21 mouse cellular contexts compared by ENCODE assay signal in the genomic region with DNA sequence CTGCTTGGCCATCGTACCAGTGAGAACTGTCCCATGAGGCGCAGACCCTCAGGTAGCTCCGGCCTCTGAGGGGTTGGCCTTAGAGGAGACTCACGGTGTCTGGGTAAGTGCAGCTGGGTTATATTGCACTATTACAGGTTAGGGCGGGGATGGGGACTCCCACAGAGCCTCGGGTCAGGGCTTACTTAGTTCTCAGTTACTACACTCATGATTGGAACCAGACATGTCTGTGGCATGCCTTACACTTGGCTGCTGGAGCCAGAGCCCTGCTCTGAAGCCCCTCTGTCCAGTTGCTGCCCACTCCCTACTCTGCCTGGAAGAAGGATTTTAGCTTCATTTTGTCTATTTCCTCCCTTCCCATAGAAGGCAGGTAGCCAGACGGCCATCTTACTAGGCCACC. TPM values are rescaled to one million over a fixed set of nuclear protein-coding genes. Genes with fewer than 3 reads are reported as not detected.
DNase-seq lines count a peak whose midpoint lies in the region; ATAC-seq and TF ChIP-seq lines count a peak whose summit lies in the region.
"Had no signal": no experiment of that assay in that cellular context is flagged by ENCODE, and none has a peak within 500 bp of the region (broad histone marks: within the 10 kb centered on the region; RNA-seq: fewer than 3 reads in every experiment).

No protein-coding gene starts in this region.

- H3K4me2 ChIP-seq in limb, embryonic 13.5 days (replicated peaks), result no peak overlapping the region
- H3K4me2 ChIP-seq: embryonic facial prominence, embryonic 15.5 days; forebrain, embryonic 12.5 days; heart, embryonic 11.5 days; hindbrain, embryonic 14.5 days; limb, embryonic 15.5 days; liver, embryonic 15.5 days; midbrain, embryonic 11.5 days; neural tube, embryonic 13.5 days had no signal

- H3K27ac ChIP-seq in kidney, adult 2 months (ENCODE audit: insufficient read depth, low read depth, low read length), result peak overlapping the region; percentile 61
- no peak overlapping the region for H3K27ac ChIP-seq in limb, embryonic 13.5 days
- H3K27ac ChIP-seq: embryonic facial prominence, embryonic 15.5 days; forebrain, embryonic 12.5 days; hindbrain, embryonic 14.5 days; limb, embryonic 15.5 days; liver, embryonic 15.5 days; macrophage; neural tube, embryonic 13.5 days had no signal

- peak overlapping the region; percentile 8; the same call in 1 of the 2 replicates for H3K4me3 ChIP-seq in kidney, adult 2 months (ENCODE audit: insufficient read depth, low read depth, low read length)
- H3K4me3 ChIP-seq in limb, embryonic 13.5 days, result no peak overlapping the region
- H3K4me3 ChIP-seq: embryonic facial prominence, embryonic 15.5 days; forebrain, embryonic 12.5 days; limb, embryonic 15.5 days; liver, embryonic 15.5 days; neural tube, embryonic 13.5 days had no signal

- no peaks in the 10 kb centered on the region for H3K27me3 ChIP-seq in kidney, adult 2 months (replicated peaks; ENCODE audit: control insufficient read depth, insufficient read depth, low read length)
- H3K27me3 ChIP-seq in limb, embryonic 13.5 days, result peaks cover 5% of the 10 kb centered on the region; the same call in 1 of the 2 replicates
- H3K27me3 ChIP-seq: limb, embryonic 15.5 days; neural tube, embryonic 13.5 days had no signal

- DNase-seq in embryo, embryonic 11 days, result peak; percentile 57
- no peak for DNase-seq in embryo, embryonic 10 days (ENCODE audit: low spot score)
- DNase-seq in kidney, adult 2 months, result no peak
- DNase-seq in kidney, postnatal 4 days, result no peak
- DNase-seq in forelimb bud, embryonic 11.5 days (ENCODE audit: low read depth, low spot score), result peak; percentile 59
- no peak for DNase-seq in yolk sac, embryonic 10.5 days (ENCODE audit: low spot score)
- DNase-seq: cerebellum, adult 2 months; heart, postnatal 10 days; kidney, adult 11 months; thymus, postnatal 25 days had no signal

- no peaks in the 10 kb centered on the region for H3K9me3 ChIP-seq in limb, embryonic 13.5 days
- H3K9me3 ChIP-seq: embryonic facial prominence, embryonic 15.5 days; forebrain, embryonic 12.5 days; limb, embryonic 15.5 days; liver, embryonic 15.5 days; neural tube, embryonic 13.5 days had no signal

- H3K36me3 ChIP-seq in kidney, adult 2 months (ENCODE audit: control insufficient read depth, insufficient read depth, low read length), result no peaks in the 10 kb centered on the region
- no peaks in the 10 kb centered on the region for H3K36me3 ChIP-seq in limb, embryonic 13.5 days
- H3K36me3 ChIP-seq: embryonic facial prominence, embryonic 15.5 days; forebrain, embryonic 12.5 days; limb, embryonic 15.5 days; liver, embryonic 15.5 days; neural tube, embryonic 13.5 days had no signal

- peaks cover 45% of the 10 kb centered on the region for H3K4me1 ChIP-seq in kidney, adult 2 months (ENCODE audit: control insufficient read depth, insufficient read depth, low read length)
- peaks cover 53% of the 10 kb centered on the region for H3K4me1 ChIP-seq in limb, embryonic 13.5 days
- H3K4me1 ChIP-seq: liver, embryonic 15.5 days had no signal

- no peak for TF ChIP-seq POLR2A in kidney, adult 2 months (IDR thresholded peaks at IDR 0.05; ENCODE audit: low read depth, low read length)

- 66% methylated on average over 7 of the region's 7 CpGs for WGBS in kidney, adult 2 months
- WGBS in limb, embryonic 13.5 days, result 24% methylated on average over 7 of the region's 7 CpGs

- H3K9ac ChIP-seq in limb, embryonic 13.5 days, result no peak overlapping the region
- H3K9ac ChIP-seq: embryonic facial prominence, embryonic 15.5 days; forebrain, embryonic 12.5 days; hindbrain, embryonic 14.5 days; limb, embryonic 15.5 days; liver, embryonic 15.5 days had no signal

- 0 out of 2 replicates have a peak, but pooled peaks have one; percentile 21 for ATAC-seq in limb, embryonic 13.5 days (ENCODE audit: low FRiP score, low read depth)
- ATAC-seq in erythroid progenitor cell, adult 5-6 weeks (replicated peaks; ENCODE audit: low FRiP score, poor library complexity, severe bottlenecking), result no peak

- no peak for TF ChIP-seq CTCF in kidney, adult 2 months (conservative IDR thresholded peaks at IDR 0.05; ENCODE audit: insufficient read depth, insufficient read length, low read depth, low read length)

RNA-seq across cellular contexts. Expression of a gene that starts 49.1 kb away (rescaled TPM):
- polyA plus RNA-seq in kidney, adult 2 months (2012; rRNA removed), result 91.4 and 98.1 TPM in 2 replicates
- 1.7 and 2.6 TPM in 2 replicates for polyA plus RNA-seq in limb, embryonic 13.5 days (2015; fragmentation: Nextera tagmentation; extraction: Ambion mirVana)
- total RNA-seq in erythroid progenitor cell, adult 5-6 weeks (2015; ENCODE audit: low replicate concordance), result 0.36 TPM in 1 of 2 replicates, not detected in the other
- total RNA-seq in erythroid progenitor cell, adult 5-6 weeks (2017; ENCODE audit: low replicate concordance), result 0.51 TPM in 1 of 2 replicates, not detected in the other
- polyA plus RNA-seq: macrophage had no signal

Comparison
In these comparisons a context has a peak if more than half of its experiments do, and no peak if none do; other contexts are left out.
1. DNase-seq: peak in embryo, embryonic 11 days (single experiment) and forelimb bud, embryonic 11.5 days (single experiment); none in embryo, embryonic 10 days (single experiment), kidney, adult 2 months (single experiment), kidney, postnatal 4 days (0 of 2) and yolk sac, embryonic 10.5 days (single experiment).
2. RNA of a gene that starts 49.1 kb away (polyA plus RNA-seq): 91.4 to 98.1 TPM in kidney, adult 2 months; 1.7 to 2.6 TPM in limb, embryonic 13.5 days; every median in the first group is over 10 times any median in the second.